Mouse (Mus musculus): ENCODE measurements around the gene Gngt2. TPM values are rescaled to one million over a fixed set of nuclear protein-coding genes. Genes with fewer than 3 reads are reported as not detected.

Gngt2 gene
- polyA plus RNA-seq (2012), result 4.6 and 6.6 TPM in 2 replicates

DNA sequence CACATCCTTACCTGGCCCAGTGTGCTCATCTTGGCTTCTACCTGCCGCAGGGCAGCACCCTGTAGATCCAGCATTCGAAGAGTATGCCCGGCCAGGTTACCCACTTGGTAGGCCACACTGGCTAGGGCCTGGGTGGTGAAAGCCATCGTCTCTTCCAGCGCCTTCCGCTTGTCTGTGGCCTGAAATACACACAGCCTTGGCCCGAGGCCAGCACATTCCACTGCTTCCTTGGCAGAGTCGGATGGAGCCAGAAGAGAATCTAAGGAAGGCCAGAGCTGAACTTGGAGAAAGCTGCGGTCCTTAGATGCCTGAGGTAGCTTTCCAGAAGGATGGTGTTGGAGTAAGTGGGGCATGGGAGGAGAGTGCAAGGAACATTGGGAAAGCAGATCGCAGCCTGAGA, at the start of gene Gngt2:
Gene Gngt2, plus strand, starts transcription at position 158 of the 400 bp plus-strand sequence.

DNA sequence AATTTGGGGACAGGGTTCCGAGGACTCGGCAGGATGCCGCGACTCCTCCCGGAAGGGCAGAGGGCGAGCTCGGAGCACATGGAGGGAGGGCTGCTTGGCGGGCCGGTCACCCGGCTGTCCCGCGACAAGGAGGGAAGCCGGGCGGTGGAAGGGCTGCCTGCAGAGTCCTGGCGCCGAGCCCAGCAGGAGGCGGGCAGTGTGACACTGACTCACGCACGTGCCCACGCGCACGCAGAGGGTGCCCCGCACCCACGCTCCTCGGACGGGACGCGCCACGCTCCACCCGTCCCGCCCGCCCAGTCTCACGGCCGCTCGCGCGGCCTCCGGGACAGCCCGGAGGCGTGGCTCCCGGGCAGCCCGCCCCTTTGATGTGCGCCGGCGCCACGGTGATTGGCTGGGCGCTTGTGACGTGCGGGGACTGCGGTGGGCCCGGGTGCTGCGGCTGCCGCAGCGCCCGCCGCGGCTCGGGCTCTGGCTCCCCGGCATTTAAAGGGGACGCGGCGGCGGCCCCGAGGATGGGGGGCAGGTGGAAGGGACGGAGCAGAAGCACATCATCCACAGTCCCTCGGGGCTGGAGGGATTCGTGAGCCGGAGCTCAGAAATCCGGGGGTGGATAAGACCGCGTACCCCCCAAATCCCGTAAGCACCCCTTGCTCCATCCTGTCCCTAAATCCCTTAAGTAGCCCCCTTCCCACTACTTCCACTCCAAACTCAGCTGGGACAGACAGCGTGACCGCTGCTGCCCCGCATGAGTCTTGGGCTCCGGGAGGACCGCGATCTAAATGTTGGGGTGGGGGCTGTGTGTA, 12.7 kb upstream of the Gngt2 start, which contains the start of gene Phospho1:
Gene Phospho1, plus strand, starts transcription at position 429 of the 806 bp plus-strand sequence.

DNA sequence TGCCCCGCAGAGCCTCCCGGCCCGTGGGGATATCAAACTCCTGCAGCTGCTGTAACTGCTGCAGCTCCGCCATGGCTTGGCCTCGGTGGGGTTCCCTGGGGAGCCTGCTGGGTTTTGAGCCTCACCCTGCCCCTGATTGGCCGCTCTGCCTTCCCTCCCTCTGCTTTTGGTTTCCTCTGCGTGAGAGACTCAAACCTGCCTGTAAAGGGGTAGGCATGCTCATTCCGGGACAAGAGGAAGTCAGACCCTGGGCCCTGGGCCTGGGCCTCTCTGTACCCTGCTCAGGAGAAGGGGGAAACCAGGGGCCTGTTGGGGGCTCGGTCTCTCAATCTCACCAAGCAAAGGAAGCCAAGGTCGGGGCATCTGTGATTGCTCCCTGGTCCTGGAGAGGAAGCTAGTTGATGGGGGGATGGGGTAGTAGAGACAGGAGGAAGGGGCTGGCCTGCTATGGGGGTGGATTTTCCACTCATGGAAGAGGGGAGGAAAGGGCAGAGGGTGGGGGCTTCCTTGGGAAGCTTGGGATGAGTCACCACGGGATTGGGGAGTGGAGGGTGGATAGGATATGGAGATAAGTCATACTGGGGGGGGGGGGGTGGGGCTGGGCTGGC, 5.2 kb downstream of the Gngt2 start, which contains the start of gene Abi3:
Gene Abi3, minus strand, starts transcription at position 403 of the 608 bp plus-strand sequence.

Other genes with a start within 250 kb of the Gngt2 start
- gene Ngfr, start 249.5 kb upstream of the Gngt2 start, polyA plus RNA-seq (2012), result 0.13 and 0.19 TPM in 2 replicates
- gene Phb, start 170.3 kb upstream of the Gngt2 start, polyA plus RNA-seq (2012), result 42.7 and 50.8 TPM in 2 replicates
- gene Zfp652, start 124.5 kb upstream of the Gngt2 start, polyA plus RNA-seq (2012), result 34.3 and 39.1 TPM in 2 replicates
- 0.02 TPM in 1 of 2 replicates, not detected in the other for gene B130006D01Rik, start 113.6 kb upstream of the Gngt2 start, polyA plus RNA-seq (2012)
- 11.4 and 24.0 TPM in 2 replicates for gene Phospho1, start 12.7 kb upstream of the Gngt2 start, polyA plus RNA-seq (2012)
- 21.0 and 31.8 TPM in 2 replicates for gene Abi3, start 5.3 kb downstream of the Gngt2 start, polyA plus RNA-seq (2012)
- gene B4galnt2, start 77.7 kb downstream of the Gngt2 start, polyA plus RNA-seq (2012), result not detected in 2 replicates
- gene Igf2bp1, start 168.7 kb downstream of the Gngt2 start, polyA plus RNA-seq (2012), result not detected in 2 replicates
- gene Gip, start 187.3 kb downstream of the Gngt2 start, polyA plus RNA-seq (2012), result not detected in 2 replicates
- gene Snf8, start 197.7 kb downstream of the Gngt2 start, polyA plus RNA-seq (2012), result 138 and 142 TPM in 2 replicates
- gene Ube2z, start 228.2 kb downstream of the Gngt2 start, polyA plus RNA-seq (2012), result 21.9 and 26.1 TPM in 2 replicates
- 308 and 326 TPM in 2 replicates for gene Atp5g1, start 238.5 kb downstream of the Gngt2 start, polyA plus RNA-seq (2012)